Mouse (Mus musculus) stomach, postnatal 0 days (tissue): ENCODE data around the gene Mapk8ip1. TPM values are rescaled to one million over a fixed set of nuclear protein-coding genes. Genes with fewer than 3 reads are reported as not detected.

Experiments
- ATAC-seq: fragments of 200-750 bp; cut with Nextera tagmentation; 2 replicates; pipeline ENCODE4 v1.8.0; 2017; ENCODE audit not compliant: low FRiP score, low TSS enrichment
- DNase-seq: peaks from one replicate; pipeline ENCODE4 v3.0.0-alpha.2; 2016; ENCODE audit warnings: low spot score
- H3K27ac ChIP-seq: fragments of 300-500 bp; sonication (generic); replicated peaks from 2 replicates; pipeline ENCODE4 v1.5.1; 2014; ENCODE audit warnings: mild to moderate bottlenecking, control low read depth
- H3K27me3 ChIP-seq: fragments of 300-500 bp; sonication (generic); 2 replicates; pipeline ENCODE4 v1.6.1; 2014; ENCODE audit warnings: low read length; ENCODE audit not compliant: control insufficient read depth, insufficient read depth
- H3K36me3 ChIP-seq: fragments of 300-500 bp; sonication (generic); 2 replicates; pipeline ENCODE4 v1.6.1; 2014; ENCODE audit warnings: low read length, mixed read lengths; ENCODE audit not compliant: control insufficient read depth, insufficient read depth
- H3K4me1 ChIP-seq: fragments of 300-500 bp; sonication (generic); replicated peaks from 2 replicates; pipeline ENCODE4 v1.6.1; 2014; ENCODE audit warnings: antibody characterized with exemption; ENCODE audit not compliant: control insufficient read depth, insufficient read depth
- H3K4me2 ChIP-seq: fragments of 300-500 bp; sonication (generic); replicated peaks from 2 replicates; pipeline ENCODE4 v1.6.1; 2014; ENCODE audit warnings: low read depth, mild to moderate bottlenecking, control low read depth, moderate library complexity
- H3K4me3 ChIP-seq: fragments of 300-500 bp; sonication (generic); 2 replicates; pipeline ENCODE4 v1.5.1; 2014; ENCODE audit warnings: low read depth, low read length, control low read depth
- H3K9ac ChIP-seq: fragments of 300-500 bp; sonication (generic); 2 replicates; pipeline ENCODE4 v1.6.1; 2014; ENCODE audit warnings: mild to moderate bottlenecking, low read length, control low read depth, mixed read lengths
- H3K9me3 ChIP-seq: fragments of 300-500 bp; sonication (generic); 2 replicates; pipeline ENCODE4 v1.6.1; 2016; ENCODE audit warnings: low read length; ENCODE audit not compliant: control insufficient read depth
- CTCF ChIP-seq: IDR thresholded peaks from 2 replicates; pipeline ENCODE4 v1.5.1; 2016; ENCODE audit warnings: antibody characterized with exemption, low read depth, mild to moderate bottlenecking, moderate library complexity
- EP300 ChIP-seq: optimal IDR thresholded peaks from 2 replicates; pipeline ENCODE3; 2016; ENCODE audit warnings: antibody characterized with exemption
- WGBS: fragments of 180-500 bp; shearing (Covaris S2); extraction: QIAGEN DNeasy Blood & Tissue Kit; methylation state at CpG from one replicate; pipeline ENCODE4 v1.1.7; 2014; 5-methylcytosine and 5-hydroxymethylcytosine counted together
- polyA plus RNA-seq: library from polyadenylated mRNA; unstranded; fragments of >200 nt; fragmentation: Nextera tagmentation; extraction: Ambion mirVana; gene quantifications from 2 replicates; pipeline ENCODE4 v1.2.1, GENCODE M21; 2015

The Mapk8ip1 gene
- polyA plus RNA-seq, 1 experiment from 2014 or later: 10.3 TPM

- Histone ChIP-seq H3K9me3 (no peaks in the 10 kb centered on the region), H3K4me3 (no peak overlapping the region), H3K27me3 (no peaks in the 10 kb centered on the region), H3K9ac (no peak overlapping the region), H3K36me3 (no peaks in the 10 kb centered on the region), H3K4me2 (peak overlapping the region; percentile 53; the same call in 1 of the 2 replicates), H3K27ac (no peak overlapping the region), H3K4me1 (0 out of 2 replicates have a peak, but pooled peaks cover 3% of the 10 kb centered on the region)
- no peak for DNase-seq
- TF ChIP-seq CTCF (no peak), EP300 (no peak)
- 88% methylated on average over 8 of the region's 8 CpGs for WGBS
- ATAC-seq: no peak
Measured at GRCm38 (mm10) chr2:92391116-92391515, 9.9 kb downstream of the Mapk8ip1 start.

- no peak overlapping the region for H3K27ac ChIP-seq
- H3K27me3 ChIP-seq: no peaks in the 10 kb centered on the region
- H3K36me3 ChIP-seq: peaks cover 2% of the 10 kb centered on the region; the same call in 1 of the 2 replicates
- 0 out of 2 replicates have a peak, but pooled peaks cover 3% of the 10 kb centered on the region for H3K4me1 ChIP-seq
- no peak for TF ChIP-seq CTCF
- TF ChIP-seq EP300: no peak
- H3K4me2 ChIP-seq: no peak overlapping the region
- ATAC-seq (no peak), DNase-seq (no peak)
- no peaks in the 10 kb centered on the region for H3K9me3 ChIP-seq
- no peak overlapping the region for H3K4me3 ChIP-seq
- H3K9ac ChIP-seq: no peak overlapping the region
- WGBS: 66% methylated on average over 6 of the region's 6 CpGs
Measured at GRCm38 (mm10) chr2:92390206-92390930, 10.7 kb downstream of the Mapk8ip1 start.

GRCm38 (mm10) chr2:92389645-92390044 lies 11.4 kb downstream of the Mapk8ip1 start:
- Histone ChIP-seq H3K4me1 (0 out of 2 replicates have a peak, but pooled peaks cover 3% of the 10 kb centered on the region), H3K4me3 (peak overlapping the region; percentile 60), H3K36me3 (peaks cover 2% of the 10 kb centered on the region; the same call in 1 of the 2 replicates), H3K4me2 (peak overlapping the region; percentile 79), H3K9me3 (no peaks in the 10 kb centered on the region), H3K27me3 (no peaks in the 10 kb centered on the region), H3K27ac (peak overlapping the region; percentile 73; the same call in 1 of the 2 replicates), H3K9ac (no peak overlapping the region; the same call in 1 of the 2 replicates)
- 8% methylated on average over 10 of the region's 10 CpGs for WGBS
- ATAC-seq (0 out of 2 replicates have a peak, but pooled peaks have one; percentile 16), DNase-seq (no peak)
- TF ChIP-seq EP300: no peak
- TF ChIP-seq CTCF: no peak

- peak overlapping the region; percentile 79 for H3K4me2 ChIP-seq
- H3K4me3 ChIP-seq: peak overlapping the region; percentile 60
- H3K9me3 ChIP-seq: no peaks in the 10 kb centered on the region
- ATAC-seq: peak; percentile 86
- H3K27me3 ChIP-seq: no peaks in the 10 kb centered on the region
- peak; percentile 28; the same call in 1 of the 2 replicates for TF ChIP-seq CTCF
- TF ChIP-seq EP300: no peak
- H3K27ac ChIP-seq: peak overlapping the region; percentile 73
- peaks cover 2% of the 10 kb centered on the region; the same call in 1 of the 2 replicates for H3K36me3 ChIP-seq
- under 1% methylated on average over 39 of the region's 62 CpGs for WGBS
- H3K9ac ChIP-seq: peak overlapping the region; percentile 71
- DNase-seq: peak; percentile 83
- H3K4me1 ChIP-seq: 0 out of 2 replicates have a peak, but pooled peaks cover 3% of the 10 kb centered on the region
Measured at GRCm38 (mm10) chr2:92388891-92389641, 12.0 kb downstream of the Mapk8ip1 start.

GRCm38 (mm10) chr2:92388081-92388517 lies 13.0 kb downstream of the Mapk8ip1 start:
- 48% methylated on average over 3 of the region's 3 CpGs for WGBS

More at GRCm38 (mm10) chr2:92388081-92388517, 13.0 kb downstream of the Mapk8ip1 start:
- H3K27ac ChIP-seq: peak overlapping the region; percentile 73; the same call in 1 of the 2 replicates
- H3K4me1 ChIP-seq: 0 out of 2 replicates have a peak, but pooled peaks cover 3% of the 10 kb centered on the region
- H3K4me2 ChIP-seq: peak overlapping the region; percentile 79
- DNase-seq (no peak), ATAC-seq (no peak)
- H3K4me3 ChIP-seq: peak overlapping the region; percentile 60; the same call in 1 of the 2 replicates
- TF ChIP-seq EP300 (no peak), CTCF (no peak)
- peaks cover 2% of the 10 kb centered on the region; the same call in 1 of the 2 replicates for H3K36me3 ChIP-seq
- H3K27me3 ChIP-seq: no peaks in the 10 kb centered on the region
- H3K9ac ChIP-seq: 0 out of 2 replicates have a peak overlapping the region, but pooled peaks have one; percentile 18
- H3K9me3 ChIP-seq: no peaks in the 10 kb centered on the region
